Mouse (Mus musculus): Measurements from ENCODE around the gene Ccdc39.

Ccdc39 gene

DNA sequence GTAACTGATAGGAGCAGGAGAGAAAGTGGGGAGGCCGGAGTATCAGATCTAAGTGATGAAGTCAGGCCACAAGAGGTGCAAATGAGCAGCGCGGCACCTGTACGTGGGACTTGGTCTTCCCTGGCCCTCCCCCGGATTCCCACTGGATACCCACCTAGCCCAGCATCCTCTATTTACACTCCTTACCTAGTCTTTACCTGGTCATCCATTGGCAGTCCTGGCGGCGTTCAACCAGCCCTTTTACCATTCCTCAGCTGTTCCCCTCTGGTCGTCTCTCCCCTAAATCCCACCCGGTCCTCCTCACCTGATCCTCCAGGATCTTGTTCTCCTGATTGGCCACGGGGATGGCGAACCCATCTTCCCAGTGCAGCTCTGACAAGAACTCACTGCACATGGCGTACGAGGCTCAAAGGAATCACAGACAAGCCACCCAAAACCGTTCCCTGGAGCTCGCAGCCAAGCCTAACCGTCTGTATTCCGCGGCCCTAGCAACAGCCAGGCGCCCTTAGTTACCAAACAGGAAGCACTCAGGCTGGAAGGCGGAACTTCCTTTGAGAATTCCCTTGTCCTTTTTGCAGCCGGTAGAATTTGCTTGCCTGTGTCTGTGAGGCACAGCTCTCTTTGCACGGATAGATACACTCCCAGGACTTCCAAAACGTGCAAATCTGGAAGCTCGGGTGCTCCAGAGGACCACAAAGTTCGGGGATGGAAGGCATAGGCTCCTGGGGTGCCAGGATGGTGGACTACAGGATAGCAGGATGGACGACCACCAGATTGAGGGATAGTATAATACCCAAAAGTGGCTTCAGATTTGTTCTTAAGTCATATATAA, at the start of gene Ccdc39:
Ccdc39 (minus strand) TSS at position 510 of the 832 bp plus-strand sequence.
- in situ Hi-C loops (cut with MboI), result no loop called here

DNA sequence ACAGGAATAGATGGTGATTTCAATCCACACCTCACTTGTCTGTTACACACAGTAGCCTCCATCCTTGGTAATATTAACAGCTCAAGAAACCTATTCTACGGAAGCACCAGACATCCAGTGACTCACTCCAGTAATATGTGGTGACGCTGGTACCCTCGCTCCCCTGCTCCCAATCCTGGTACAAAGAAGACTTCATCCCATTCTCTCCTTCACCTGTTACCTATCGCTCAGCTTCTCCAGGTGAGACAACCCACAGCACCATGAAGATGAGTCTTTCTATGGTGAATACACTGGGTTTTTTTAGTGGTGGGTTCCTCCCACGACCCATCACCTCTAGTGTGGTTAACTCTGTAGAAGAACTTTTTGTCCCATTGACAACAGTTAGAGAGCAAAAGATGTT, 49.3 kb upstream of the Ccdc39 start:
- in situ Hi-C loops (cut with MboI), result no loop called here

DNA sequence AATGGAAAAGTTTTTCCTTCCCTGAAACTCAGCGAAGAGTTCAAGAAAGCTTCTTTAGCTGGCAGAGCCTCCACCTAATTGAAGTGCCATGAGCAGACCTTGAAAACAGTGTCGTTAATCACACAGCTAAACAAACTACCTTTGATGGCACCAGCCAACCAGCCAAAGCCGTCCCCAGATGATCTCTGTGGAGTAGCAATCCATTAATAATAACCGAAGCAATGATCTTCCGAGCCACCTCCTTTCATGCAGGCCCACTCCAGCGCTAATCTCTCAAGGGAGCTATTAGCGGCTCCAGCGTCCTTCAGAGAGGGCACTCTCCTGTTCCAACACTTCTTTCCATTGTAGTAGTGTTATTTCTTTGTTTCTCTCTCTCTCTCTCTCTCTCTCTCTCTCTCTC, 43.3 kb upstream of the Ccdc39 start:
- in situ Hi-C loops (cut with MboI), result no loop called here

DNA sequence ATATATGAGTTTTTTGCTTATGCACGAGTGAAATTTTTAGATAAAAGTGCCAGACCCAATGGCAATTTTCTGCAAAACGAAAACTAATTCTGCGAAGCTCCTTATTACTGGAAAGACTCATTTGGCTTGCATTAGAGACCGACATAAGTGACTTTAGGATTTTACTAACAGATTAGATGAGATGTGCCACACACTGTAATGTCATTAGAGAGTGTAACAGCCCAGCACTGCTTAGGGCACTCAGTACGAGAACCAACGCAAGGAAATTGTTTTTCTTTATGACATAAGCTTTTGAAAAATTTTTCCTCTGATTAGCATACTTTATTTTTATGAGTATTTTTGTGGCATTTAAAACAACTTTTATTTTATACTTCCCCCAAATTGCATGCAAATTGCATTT, 39.0 kb upstream of the Ccdc39 start:
- in situ Hi-C loops (cut with MboI), result no loop called here

DNA sequence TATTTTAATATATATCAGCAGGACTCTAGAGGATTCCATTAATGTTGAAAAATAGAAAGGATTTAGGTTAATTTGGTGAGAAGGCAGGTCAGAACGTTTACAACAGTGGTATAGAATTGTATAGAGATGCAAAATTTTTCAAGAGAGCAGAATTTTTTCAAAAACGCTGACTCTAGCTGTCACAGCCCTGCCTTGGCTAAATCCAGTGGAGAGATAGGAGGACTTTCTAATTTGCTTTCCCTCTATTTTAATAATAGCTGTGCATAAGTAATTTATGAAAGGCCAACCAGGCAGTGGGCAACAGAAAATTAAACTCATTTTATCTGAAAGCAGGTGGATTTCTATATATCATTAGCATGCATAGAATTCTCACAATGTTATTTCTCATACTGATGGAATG, 38.6 kb upstream of the Ccdc39 start:
- in situ Hi-C loops (cut with MboI), result no loop called here

DNA sequence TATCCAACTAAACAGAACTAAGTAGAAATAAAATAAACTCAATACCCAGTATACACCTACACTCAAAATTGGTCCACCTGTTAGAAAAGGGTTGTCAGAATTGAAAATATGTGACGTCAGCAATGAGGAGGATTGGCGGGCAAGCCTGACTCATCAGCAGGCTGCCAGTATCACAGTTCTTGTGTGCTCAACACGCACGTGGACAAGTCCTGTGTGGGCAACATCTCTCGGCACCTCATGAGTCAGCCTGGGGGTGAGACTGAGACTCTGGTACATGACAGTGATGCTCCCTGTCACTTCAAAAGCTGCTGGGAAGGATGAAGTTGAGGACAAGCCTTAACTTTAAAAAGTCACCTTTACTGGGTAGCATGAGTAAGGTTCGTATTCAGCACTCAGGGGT, 34.6 kb upstream of the Ccdc39 start:
- in situ Hi-C loops (cut with MboI), result no loop called here

DNA sequence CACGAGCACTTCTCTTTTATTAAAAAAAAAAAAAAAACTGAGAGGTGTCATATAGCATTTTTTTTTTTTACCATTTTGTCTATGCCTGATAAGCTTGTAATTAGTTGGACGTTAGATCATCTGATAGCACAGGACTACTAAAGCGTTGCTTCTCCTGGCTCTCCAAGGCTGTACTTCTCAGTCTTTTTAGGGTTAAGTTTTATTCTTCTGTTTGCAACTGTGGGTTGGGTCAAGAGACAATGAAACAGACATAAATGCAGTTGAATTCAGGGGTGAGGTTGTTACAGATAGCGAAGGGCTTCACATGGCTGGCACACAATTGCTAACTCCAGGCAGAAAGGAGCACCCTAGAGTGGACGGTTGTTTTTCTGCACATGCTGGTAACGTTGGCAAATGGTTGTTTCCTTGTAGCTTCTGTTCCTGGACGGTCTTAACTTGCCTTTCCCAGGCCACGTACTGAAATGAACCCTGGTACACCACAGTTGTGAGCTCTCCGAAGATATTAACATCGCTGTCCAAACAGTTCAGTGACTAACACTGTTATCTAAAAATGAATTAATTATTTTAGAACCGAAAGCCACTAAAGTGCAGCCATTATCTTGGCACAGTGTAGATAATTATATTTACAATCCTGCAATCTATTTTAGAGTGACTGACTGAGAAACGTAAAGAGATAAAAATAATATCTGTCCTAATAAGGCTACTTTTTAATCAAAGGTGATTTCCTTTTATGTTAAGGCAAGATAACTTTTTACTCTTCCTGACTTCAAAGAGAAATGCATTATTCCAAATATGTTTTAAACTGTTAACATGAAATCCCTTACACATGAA, 30.6 kb upstream of the Ccdc39 start:
- in situ Hi-C loops (cut with MboI), result no loop called here

DNA sequence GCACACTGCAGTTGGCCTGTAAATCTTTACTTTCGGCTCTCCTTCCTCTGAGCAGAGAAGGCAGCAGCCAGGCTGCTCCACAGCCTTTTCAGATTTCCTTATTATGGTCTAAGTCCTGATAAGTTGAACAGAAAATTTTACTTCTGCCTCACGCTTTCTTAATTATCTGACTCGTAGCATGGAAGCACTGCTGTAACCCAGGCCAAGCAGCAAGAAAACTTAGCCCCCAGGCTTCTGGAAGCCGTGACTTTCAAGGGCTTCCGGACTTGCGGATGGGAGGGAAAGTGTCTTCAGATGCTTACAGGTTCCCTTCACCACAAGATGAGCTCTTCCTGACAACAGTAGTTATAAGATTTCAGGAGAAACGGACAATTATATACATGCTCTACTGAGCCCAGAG, 29.7 kb upstream of the Ccdc39 start:
- in situ Hi-C loops (cut with MboI), result no loop called here

DNA sequence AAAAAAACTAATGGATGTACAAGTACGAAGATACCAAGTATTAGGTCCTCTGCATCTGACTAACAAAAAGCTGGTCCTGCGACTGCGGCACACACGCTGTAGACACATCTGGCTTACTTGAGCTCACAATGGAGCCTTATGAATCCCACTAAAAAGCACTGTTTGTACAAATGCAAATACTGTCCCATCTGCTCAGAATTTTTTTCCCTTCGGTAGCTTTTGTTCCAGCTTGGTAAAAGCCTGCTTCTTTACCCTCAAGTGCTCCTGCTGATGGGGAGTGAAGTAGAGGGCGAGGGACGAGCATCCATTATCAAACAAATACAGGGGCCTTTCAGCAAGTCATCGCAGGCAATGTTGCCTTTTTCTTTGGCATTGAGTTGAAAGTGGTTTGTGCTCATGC, 29.3 kb upstream of the Ccdc39 start:
- in situ Hi-C loops (cut with MboI), result no loop called here

DNA sequence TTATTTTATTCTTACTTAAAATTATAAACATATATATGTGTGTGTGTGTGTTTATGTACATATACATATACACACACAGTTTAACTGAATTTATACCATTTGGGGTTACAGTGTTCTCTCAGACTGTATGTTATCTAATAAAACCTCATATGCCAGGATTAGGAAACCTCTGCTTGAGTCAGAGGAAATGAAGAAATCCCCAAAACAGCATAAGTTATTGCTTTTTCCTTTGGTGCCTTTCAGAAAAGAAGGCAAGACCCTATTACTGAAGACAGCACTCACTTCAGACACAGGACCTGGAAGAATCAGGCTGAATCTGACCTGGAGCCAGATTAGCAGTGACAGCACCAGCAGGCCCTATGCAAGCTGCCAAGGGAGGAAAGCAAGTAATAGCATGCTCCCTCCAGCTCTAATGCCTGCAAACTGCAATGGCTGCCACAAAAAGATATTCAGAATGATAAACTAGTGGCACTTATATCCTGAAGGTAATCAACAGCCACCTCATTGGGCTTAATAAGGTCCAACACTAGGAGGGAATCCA, 20.0 kb upstream of the Ccdc39 start:
- in situ Hi-C loops (cut with MboI), result no loop called here

DNA sequence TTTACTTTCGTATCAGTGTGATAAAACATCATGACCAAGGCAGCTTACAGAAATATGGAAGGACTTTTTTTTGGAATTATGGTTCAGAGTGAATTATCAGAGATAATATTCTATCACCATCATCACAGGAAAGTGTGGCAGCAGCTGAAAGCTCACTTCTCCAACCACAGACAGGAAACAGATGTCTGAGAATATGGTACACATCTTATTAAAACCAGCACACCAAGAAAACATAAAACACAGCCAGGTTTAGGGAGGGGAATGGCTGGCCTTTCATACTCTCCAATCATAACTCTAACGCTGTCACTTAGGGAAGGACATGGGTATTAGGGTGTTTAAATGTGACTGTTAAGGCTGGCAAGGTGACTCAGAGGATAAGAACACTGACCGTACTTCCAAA, 14.8 kb upstream of the Ccdc39 start:
- in situ Hi-C loops (cut with MboI), result no loop called here

DNA sequence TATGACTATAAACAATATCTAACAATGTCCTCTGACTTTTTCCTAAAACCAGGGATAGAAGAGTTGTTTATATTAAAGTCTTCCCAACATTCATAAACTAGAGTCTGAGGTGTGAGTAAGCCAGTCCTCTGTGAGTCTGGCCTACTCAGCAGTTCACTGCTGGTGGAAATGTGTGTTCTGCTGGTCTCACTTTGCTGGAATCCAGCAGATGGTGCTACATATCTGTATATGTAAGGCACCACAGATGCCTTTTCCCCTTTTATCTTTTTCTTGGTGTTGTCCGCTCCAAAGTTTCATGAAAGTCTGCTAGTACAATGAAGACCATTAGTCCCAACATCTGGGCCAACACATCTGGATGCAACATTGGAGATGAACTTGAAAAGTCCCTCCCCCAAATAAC, 9.0 kb upstream of the Ccdc39 start:
- in situ Hi-C loops (cut with MboI), result no loop called here

DNA sequence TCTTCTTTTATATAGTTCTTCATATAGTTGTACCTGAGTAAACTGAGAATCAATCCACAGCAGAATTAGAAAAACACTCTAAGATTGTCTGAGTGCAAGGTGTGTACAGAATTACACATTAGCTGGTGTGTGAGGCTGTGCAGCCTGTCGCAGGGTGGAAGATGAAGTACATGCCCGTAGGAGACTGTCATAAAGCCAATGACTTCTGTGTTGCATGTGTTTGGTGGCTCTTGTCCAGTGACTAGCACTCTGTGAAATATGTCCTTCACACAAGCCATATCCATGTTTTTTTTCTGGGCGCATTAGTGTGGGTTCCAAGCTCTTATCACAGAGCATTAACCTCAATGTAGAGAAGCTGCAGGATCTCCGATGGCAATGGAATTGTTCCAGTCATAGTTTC, 6.7 kb upstream of the Ccdc39 start:
- in situ Hi-C loops (cut with MboI), result no loop called here

DNA sequence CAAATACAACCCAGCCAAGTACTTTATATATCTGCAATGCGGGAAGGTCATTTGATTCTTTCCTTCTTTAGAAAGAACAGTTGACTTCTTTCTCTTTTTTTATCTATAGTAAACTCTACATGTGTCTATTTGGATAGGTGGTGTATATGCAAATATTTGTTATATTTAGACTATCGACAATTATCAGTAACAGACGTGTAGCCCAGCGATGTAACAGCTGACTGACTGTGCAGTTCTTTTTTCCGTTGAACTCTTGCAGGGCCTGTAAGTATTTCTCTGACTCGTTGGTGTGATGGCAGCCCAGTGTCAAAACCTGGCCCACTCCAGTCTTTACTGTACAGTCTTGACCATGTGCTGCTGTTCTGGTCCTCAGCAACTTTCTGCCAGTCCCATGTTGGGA, 2.5 kb upstream of the Ccdc39 start:
- in situ Hi-C loops (cut with MboI), result no loop called here

DNA sequence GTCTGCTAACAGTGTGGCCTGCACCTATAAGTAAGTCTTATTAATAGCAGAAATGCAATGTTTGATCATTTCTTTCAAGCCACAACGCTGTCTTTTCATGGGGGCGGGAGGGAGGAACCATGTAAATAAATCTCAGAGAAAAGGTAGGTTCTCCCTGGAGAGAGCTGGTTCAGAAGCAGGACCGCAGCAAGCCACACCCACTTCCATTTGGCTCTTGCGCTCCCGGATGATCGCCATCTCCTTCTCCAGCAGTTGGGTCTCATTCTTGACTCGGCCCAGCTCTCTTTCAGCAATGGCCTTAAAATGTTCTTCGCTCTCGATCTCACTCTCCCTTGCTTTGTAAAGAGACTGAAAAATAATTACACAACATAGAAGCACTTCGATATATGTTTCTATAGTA, 5.2 kb downstream of the Ccdc39 start:
- in situ Hi-C loops (cut with MboI), result no loop called here

DNA sequence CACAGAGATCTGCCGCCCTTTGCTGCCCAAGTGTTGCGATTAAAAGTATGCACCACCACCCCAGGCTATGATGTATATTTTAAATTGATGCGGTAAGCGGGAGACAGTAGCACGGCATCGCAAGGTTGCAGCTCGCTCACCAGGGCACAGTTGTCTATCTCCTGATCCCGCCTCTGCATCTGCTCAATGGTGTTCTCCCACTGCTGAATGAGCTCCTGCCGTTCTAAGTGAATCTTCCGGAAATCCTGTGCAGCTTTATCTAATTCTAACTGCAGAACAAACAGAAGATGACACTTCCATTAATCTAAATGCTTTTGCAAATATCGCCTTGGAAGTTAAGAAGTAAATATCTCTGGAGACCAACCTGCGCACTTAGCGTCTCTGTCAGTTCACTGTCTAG, 7.5 kb downstream of the Ccdc39 start:
- in situ Hi-C loops (cut with MboI), result no loop called here

DNA sequence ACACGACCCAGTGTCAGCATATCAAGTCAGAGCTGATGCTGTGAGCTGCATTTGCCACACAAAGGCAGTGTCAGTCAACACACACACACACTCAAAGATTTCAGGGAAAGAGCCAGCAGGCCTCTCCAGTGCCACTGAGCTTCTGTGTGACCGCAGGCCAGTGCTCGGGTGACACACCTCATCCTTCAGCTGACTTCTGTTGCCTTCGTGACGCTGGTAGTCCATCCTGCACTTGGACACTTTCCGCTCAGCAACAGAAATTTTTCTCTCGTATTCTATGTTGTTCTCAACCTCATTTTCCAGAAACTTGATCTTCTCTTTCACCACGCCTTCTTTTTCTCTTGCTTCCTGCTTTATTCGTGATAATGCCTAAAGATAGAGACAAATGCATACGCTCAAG, 11.8 kb downstream of the Ccdc39 start:
- in situ Hi-C loops (cut with MboI), result no loop called here

DNA sequence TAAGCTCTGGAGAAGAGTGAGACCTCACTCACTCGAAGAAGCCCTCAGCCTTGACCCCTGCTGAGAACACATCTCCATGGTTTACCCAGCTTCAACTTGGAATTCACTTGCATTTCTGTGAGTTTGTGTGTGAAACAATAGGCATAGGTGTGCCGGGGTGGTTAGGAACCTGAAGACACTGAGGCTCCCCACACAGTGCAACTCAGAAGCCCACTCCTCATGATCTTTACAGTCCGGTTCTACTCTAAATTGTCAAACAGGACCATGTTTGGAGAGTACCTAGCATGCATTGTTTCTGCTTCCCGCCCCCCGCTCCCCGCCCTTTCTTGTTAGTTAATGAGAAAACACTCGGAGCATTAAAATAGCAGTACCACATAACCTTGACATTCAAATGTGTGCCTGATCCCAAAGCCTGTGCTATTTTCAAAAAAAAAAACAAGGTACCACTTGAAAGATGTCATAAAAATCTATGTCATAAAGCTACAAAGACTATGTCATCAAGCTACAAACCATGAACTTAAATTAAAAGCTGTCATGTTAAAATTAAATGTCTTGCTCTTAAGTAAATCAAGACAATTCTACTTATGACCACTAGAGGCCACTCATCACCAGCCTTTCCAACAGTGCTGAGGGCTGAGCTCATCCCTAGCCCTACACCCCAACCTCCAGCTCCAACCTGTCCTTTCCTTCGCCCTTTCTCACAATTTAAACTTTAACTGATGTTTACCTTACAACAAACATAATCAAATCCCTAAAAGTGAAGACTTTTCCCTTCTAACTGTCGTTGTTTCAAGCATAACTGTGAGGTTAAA, 19.8 kb downstream of the Ccdc39 start:
- in situ Hi-C loops (cut with MboI), result loop anchor here (25.0 kb wide), 2 partner anchors 263 to 1312 kb away; partner anchors contain the start of genes Dnajc19 and Zfp639

DNA sequence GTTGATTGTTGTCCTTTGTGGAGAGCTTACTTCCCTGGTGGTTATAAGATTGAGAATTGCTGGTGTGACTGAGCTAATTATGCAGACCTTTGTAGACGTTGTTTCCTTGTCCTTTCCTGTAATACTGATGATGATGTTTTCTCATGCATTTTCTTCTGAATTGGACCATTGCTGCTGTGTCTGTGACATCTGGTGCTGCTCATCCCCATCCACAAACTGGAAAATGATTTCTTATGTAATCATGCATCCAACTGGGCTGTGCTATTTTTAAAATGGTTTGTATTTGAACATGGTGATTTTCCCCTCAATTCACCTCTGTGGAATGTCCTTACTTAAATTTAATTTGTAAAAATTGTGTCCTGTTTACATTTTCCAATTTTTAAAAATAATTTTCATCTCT, 37.0 kb downstream of the Ccdc39 start:
- in situ Hi-C loops (cut with MboI), result loop anchor here (10.0 to 25.0 kb wide), 3 partner anchors 280 to 1295 kb away; partner anchors contain the start of genes Dnajc19 and Zfp639

DNA sequence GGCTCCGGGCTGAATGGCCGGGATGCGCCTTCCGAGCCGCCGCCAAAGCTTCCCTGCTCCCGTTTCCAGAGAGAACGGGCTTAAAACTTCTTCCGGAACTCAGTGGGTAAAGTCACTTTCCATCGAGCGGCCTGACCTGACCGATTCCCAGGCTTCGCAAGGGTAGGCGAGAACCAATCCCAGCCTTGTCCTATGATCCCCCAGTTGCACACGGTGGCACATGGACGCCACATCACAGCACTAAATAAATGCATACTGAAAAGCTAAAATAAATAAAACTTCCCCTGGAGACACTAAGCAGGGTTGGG, 43.6 kb downstream of the Ccdc39 start:
- in situ Hi-C loops (cut with MboI), result loop anchor here (10.0 to 25.0 kb wide), 3 partner anchors 287 to 1288 kb away; partner anchors contain the start of genes Dnajc19 and Zfp639

DNA sequence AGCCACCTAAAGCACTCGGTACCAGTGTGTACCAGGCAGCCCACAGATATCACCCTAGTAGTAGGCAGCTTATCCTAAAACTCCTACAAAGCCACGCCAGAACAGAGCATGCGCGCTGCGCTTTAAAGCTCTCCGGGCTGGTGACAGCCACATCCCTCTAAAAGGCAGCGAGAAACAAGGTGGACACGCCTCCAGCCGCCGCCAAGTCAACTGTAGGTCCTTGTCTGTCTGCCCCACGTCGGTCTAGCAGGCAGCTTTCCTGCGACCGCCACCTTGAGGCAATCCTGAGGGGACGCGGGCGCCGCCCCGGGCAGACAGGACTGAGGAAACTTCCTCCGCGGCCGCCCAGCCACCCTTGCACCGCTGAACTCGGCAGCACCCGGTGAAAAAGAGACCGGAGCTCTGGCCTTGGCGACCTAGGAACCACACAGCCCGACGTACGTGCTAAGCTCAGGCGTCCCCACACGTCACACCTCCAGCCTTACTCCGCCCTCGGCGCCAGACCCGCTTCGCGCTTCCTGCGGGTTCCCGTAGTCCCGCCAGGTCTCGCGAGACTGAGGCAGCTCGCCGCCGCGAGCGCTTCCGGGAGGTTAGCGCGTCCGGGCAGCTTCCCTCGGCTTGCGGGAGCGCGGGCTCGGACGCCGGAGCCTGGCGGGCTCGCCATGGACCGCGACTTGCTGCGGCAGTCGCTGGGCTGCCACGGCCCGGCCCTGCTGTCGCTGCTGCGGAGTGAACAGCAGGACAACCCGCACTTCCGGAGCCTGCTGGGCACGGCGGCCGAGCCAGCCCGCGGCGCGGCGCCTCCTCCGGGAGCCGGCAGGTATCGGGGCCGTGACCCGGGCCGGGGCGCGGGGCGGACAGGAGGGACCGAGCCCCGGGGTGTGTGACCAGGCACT, 44.2 kb downstream of the Ccdc39 start, which contains the start of gene Ttc14:
Ttc14 (plus strand) TSS at position 216 of the 896 bp plus-strand sequence.
- in situ Hi-C loops (cut with MboI), result loop anchor here (10.0 to 25.0 kb wide), 4 partner anchors 287 to 1288 kb away; partner anchors contain the start of genes Dnajc19 and Zfp639
